Mouse (Mus musculus) midbrain, embryonic 14.5 days (tissue): ENCODE data around the gene Alox5. TPM values are rescaled to one million over a fixed set of nuclear protein-coding genes. Genes with fewer than 3 reads are reported as not detected.

Experiments
- ATAC-seq: fragments of 200-750 bp; cut with Nextera tagmentation; 2 replicates; pipeline ENCODE4 v1.8.0; 2017; ENCODE audit warnings: moderate number of reproducible peaks, moderate library complexity; ENCODE audit not compliant: low FRiP score, low TSS enrichment
- DNase-seq: peaks from one replicate; pipeline ENCODE4 v3.0.0-alpha.2; 2015
- H3K27ac ChIP-seq: fragments of 300-500 bp; sonication (generic); replicated peaks from 2 replicates; pipeline ENCODE4 v1.5.1; 2014; ENCODE audit warnings: mild to moderate bottlenecking, low read depth, low read length, moderate library complexity
- H3K27me3 ChIP-seq: fragments of 300-500 bp; sonication (generic); 2 replicates; pipeline ENCODE4 v1.6.1; 2014; ENCODE audit warnings: low read length, control low read depth, mixed read lengths; ENCODE audit not compliant: control insufficient read depth, insufficient read depth
- H3K36me3 ChIP-seq: fragments of 300-500 bp; sonication (generic); 2 replicates; pipeline ENCODE4 v1.6.1; 2014; ENCODE audit warnings: low read length, control low read depth; ENCODE audit not compliant: control insufficient read depth, insufficient read depth
- H3K4me1 ChIP-seq: fragments of 300-500 bp; sonication (generic); 2 replicates; pipeline ENCODE4 v1.6.1; 2014; ENCODE audit warnings: mild to moderate bottlenecking, antibody characterized with exemption, low read length, control low read depth; ENCODE audit not compliant: control insufficient read depth, insufficient read depth
- H3K4me2 ChIP-seq: fragments of 300-500 bp; sonication (generic); 2 replicates; pipeline ENCODE4 v1.6.1; 2014; ENCODE audit warnings: mild to moderate bottlenecking, low read length, moderate library complexity
- H3K4me3 ChIP-seq: fragments of 300-500 bp; sonication (generic); replicated peaks from 2 replicates; pipeline ENCODE4 v1.5.1; 2014; ENCODE audit warnings: low read depth, low read length
- H3K9ac ChIP-seq: fragments of 300-500 bp; sonication (generic); replicated peaks from 2 replicates; pipeline ENCODE4 v1.6.1; 2014; ENCODE audit warnings: mild to moderate bottlenecking, low read length, moderate library complexity
- H3K9me3 ChIP-seq: fragments of 300-500 bp; sonication (generic); 2 replicates; pipeline ENCODE4 v1.6.1; 2016; ENCODE audit warnings: low read length, control low read depth, mixed read lengths; ENCODE audit not compliant: control insufficient read depth
- WGBS: fragments of 180-500 bp; shearing (Covaris S2); extraction: QIAGEN DNeasy Blood & Tissue Kit; methylation state at CpG from one replicate; pipeline ENCODE4 v1.1.7; 2014; 5-methylcytosine and 5-hydroxymethylcytosine counted together
- polyA plus RNA-seq: library from polyadenylated mRNA; unstranded; fragments of >200 nt; fragmentation: Nextera tagmentation; extraction: Ambion mirVana; gene quantifications from 2 replicates; pipeline ENCODE4 v1.2.1, GENCODE M21; 2014

The Alox5 gene
- polyA plus RNA-seq, 1 experiment from 2014 or later, result 0.38 TPM

DNA sequence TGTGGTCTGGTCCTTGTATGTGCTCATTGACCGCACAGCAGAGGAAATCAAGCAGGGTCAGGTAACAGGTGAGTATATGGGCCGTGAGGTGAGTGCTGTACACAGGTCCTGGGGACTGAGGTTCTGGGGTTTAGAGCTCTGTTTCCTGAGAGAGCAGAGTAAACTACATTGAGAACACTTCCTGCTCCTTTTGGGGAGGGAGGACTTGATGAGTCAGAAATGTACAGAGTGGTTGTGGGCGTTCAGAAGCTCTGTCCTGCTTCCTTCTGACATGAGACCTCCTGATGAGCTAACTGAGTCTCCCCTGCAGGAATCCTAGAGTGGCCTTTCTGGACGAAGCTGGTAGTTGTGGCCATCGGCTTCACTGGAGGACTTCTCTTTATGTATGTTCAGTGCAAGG is 55.3 kb downstream of the Alox5 start:
- no peak for DNase-seq
- Histone ChIP-seq H3K36me3 (peaks cover 53% of the 10 kb centered on the region), H3K27ac (peak overlapping the region; percentile 1; the same call in 1 of the 2 replicates)

DNA sequence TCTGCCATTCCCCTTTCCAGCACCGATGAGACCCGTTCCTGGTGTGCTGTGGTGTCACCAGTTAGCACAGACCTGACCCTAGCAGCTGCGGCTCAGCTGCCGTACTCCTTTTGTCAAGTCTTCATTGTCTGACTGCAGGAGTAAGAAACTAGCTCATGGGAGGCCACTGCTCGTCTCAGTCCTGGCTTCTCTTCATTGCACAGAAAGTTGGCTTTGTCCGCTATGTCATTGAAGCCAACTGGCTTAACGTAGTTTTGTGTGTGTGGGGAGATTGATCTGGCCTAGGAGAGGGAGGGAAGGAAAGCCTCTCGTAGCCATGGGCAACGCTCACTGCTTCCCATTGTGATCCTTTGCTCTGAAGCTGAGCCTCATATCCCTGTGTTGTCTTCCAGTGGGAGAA is 55.7 kb downstream of the Alox5 start:
- Histone ChIP-seq H3K36me3 (peaks cover 49% of the 10 kb centered on the region), H3K4me1 (peaks cover 9% of the 10 kb centered on the region), H3K27ac (peak overlapping the region; percentile 1; the same call in 1 of the 2 replicates), H3K9me3 (no peaks in the 10 kb centered on the region), H3K27me3 (no peaks in the 10 kb centered on the region), H3K4me2 (no peak overlapping the region), H3K9ac (no peak overlapping the region), H3K4me3 (no peak overlapping the region)
- peak; percentile 50 for DNase-seq
- ATAC-seq, result no peak; the same call in 1 of the 2 replicates
- WGBS, result 5% methylated on average over 9 of the region's 9 CpGs

More for the DNA sequence above, 55.3 kb downstream of the Alox5 start:
- Histone ChIP-seq H3K4me3 (no peak overlapping the region), H3K9me3 (no peaks in the 10 kb centered on the region), H3K4me1 (peaks cover 9% of the 10 kb centered on the region), H3K9ac (no peak overlapping the region), H3K27me3 (no peaks in the 10 kb centered on the region), H3K4me2 (no peak overlapping the region)
- no peak for ATAC-seq
- 65% methylated on average over 5 of the region's 5 CpGs for WGBS

DNA sequence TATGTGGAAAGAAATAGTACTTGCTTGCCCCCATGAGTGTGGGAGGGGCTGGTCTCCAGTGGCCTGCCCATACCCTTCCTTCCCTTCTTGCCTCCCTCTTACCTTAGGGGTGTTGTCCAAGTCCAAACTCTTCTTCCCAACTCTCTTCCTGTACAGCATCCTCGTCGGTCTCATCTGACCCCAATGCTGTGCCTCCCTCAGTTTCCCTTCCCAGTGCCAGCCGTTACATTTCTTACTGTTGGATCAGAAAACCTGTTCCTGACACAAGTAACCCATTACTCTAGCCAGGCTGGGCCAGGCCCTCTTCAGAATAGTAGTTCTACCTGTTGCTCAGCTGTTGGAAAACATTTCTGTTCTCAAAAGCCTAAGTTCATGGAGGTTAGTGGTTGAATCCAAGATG is 58.6 kb downstream of the Alox5 start:
- no peak overlapping the region for H3K4me2 ChIP-seq
- H3K27ac ChIP-seq, result no peak overlapping the region
- DNase-seq (no peak), ATAC-seq (no peak)
- peaks cover 22% of the 10 kb centered on the region for H3K4me1 ChIP-seq
- WGBS, result 94% methylated on average over 3 of the region's 3 CpGs
- H3K9me3 ChIP-seq, result no peaks in the 10 kb centered on the region
- no peaks in the 10 kb centered on the region for H3K27me3 ChIP-seq
- H3K4me3 ChIP-seq, result no peak overlapping the region
- H3K9ac ChIP-seq, result no peak overlapping the region
- H3K36me3 ChIP-seq, result peaks cover 32% of the 10 kb centered on the region

DNA sequence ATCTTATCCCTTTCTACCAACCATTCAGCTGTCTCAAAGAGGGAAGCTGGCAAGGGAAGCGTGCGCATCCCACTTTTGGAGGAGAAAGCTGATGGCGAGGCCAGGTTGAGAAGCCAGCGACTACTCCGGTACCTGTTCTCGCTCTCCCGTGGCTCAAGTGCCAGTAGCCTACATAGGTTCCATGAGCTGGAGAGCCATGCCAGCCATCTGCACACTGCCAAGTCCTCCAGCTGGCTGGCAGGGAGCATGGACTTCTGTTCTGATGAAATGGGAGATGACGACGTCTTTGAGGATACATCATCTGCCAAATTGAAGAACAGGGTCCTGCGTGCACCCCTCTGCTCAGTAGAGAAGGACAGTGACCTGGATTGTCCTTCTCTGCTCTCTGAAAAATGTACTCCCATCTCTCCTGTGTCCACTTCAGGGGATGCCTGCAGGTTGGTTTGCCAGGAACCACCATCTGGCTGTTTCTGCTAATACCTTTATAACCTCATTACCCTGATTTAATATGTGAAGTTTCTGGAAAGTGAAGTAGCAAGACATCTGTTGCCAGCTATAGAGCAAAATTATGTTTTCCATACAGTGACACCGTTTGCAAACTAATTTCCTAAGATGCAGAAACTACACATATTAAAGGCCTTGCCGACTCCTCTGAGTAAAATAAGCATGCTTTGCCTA is 59.1 kb downstream of the Alox5 start:
- ATAC-seq, result no peak
- Histone ChIP-seq H3K9ac (no peak overlapping the region), H3K4me2 (no peak overlapping the region), H3K9me3 (no peaks in the 10 kb centered on the region), H3K27ac (no peak overlapping the region), H3K4me1 (peaks cover 27% of the 10 kb centered on the region), H3K27me3 (no peaks in the 10 kb centered on the region), H3K36me3 (peaks cover 28% of the 10 kb centered on the region), H3K4me3 (no peak overlapping the region)
- DNase-seq, result no peak
- WGBS, result 98% methylated on average over 12 of the region's 12 CpGs

DNA sequence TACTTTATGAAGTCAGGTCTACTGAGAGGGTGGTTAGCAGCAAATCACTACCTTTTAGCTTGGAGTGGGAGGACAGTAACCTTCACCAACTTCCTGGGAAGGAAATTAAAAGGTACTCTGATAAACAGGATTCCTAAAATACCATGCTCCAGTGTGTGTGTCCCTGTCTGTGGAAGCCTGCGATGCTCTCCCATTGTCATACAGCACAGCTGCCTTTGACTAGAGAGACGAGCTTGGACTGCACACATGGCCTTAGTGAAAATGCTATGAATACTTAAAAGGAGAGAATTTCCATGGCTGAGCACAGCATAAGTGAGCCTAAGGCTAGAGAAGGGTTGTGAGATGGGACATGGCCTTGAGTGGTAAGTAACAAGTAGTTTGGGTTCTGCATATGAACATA is 62.8 kb downstream of the Alox5 start:
- DNase-seq (no peak), ATAC-seq (no peak)
- no peak overlapping the region for H3K9ac ChIP-seq
- peak overlapping the region; percentile 32; the same call in 1 of the 2 replicates for H3K27ac ChIP-seq
- H3K4me2 ChIP-seq, result no peak overlapping the region
- H3K36me3 ChIP-seq, result peaks cover 11% of the 10 kb centered on the region
- peaks cover 20% of the 10 kb centered on the region for H3K4me1 ChIP-seq
- H3K4me3 ChIP-seq, result no peak overlapping the region
- no peaks in the 10 kb centered on the region for H3K9me3 ChIP-seq
- WGBS, result 12% methylated on average over 2 of the region's 2 CpGs
- no peaks in the 10 kb centered on the region for H3K27me3 ChIP-seq

DNA sequence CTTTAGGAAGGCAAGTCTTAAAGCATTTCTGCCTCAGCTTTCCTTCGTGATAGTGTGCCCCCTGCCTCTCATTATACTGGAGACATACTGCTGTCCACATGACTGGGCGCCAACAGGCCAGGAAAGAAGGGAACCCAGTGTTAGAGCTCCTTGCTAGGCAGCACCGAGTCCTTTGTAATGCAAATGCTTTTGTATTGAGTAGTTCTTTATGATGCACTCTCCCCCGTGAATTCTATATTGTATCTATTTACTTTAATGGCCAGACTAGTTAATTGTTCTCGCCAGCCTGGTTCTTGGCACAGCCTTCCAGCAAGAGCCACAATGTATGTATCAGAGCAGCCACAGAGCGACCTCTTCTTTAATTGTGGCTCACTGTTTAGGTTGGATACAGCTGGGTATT is 63.4 kb downstream of the Alox5 start:
- peaks cover 20% of the 10 kb centered on the region for H3K4me1 ChIP-seq

DNA sequence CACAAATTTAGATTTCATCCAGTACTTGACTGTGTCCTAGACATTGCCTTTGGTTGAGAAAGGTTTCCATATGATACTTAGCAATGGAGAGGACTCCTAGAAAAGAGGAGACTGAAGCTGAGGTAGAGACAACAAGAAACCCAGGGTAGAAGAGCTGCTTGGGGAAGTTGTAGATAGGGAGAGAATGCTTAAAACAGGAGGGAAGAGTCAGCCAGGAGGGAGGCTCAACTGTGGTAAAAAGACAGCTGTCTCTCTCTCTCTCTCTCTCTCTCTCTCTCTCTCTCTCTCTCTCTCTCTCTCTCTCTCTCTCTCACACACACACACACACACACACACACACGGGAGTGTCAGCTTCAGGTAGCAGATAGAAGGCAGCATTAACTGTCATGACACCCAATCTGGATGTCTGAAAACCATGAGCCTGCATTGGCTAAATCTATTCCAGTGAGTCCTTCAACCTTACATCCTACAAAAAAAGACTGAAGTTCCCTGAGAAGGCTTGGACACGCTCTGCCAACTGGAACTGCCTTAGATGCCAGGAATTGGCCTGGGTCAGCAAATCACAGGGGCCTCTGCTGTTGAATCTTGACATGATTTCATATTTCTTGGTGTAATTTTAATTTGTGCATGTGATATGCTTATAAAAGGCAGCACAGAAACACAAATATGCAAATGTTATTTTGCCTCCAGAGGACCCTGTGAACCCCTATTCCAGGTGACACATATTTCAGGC is 65.9 kb downstream of the Alox5 start:
- H3K36me3 ChIP-seq, result no peaks in the 10 kb centered on the region
- no peaks in the 10 kb centered on the region for H3K27me3 ChIP-seq
- H3K27ac ChIP-seq, result no peak overlapping the region
- no peak overlapping the region for H3K4me2 ChIP-seq
- no peak overlapping the region for H3K9ac ChIP-seq
- H3K4me3 ChIP-seq, result no peak overlapping the region
- ATAC-seq (no peak), DNase-seq (no peak)
- 73% methylated on average over 2 of the region's 2 CpGs for WGBS
- peaks cover 20% of the 10 kb centered on the region for H3K4me1 ChIP-seq
- H3K9me3 ChIP-seq, result no peaks in the 10 kb centered on the region

More for the DNA sequence above, 63.4 kb downstream of the Alox5 start:
- DNase-seq (peak; percentile 65), ATAC-seq (peak; percentile 50; the same call in 1 of the 2 replicates)
- WGBS, result 5% methylated on average over 6 of the region's 6 CpGs
- Histone ChIP-seq H3K36me3 (peaks cover 10% of the 10 kb centered on the region), H3K9ac (no peak overlapping the region), H3K4me3 (no peak overlapping the region), H3K27me3 (no peaks in the 10 kb centered on the region), H3K27ac (peak overlapping the region; percentile 32; the same call in 1 of the 2 replicates), H3K4me2 (no peak overlapping the region), H3K9me3 (no peaks in the 10 kb centered on the region)

DNA sequence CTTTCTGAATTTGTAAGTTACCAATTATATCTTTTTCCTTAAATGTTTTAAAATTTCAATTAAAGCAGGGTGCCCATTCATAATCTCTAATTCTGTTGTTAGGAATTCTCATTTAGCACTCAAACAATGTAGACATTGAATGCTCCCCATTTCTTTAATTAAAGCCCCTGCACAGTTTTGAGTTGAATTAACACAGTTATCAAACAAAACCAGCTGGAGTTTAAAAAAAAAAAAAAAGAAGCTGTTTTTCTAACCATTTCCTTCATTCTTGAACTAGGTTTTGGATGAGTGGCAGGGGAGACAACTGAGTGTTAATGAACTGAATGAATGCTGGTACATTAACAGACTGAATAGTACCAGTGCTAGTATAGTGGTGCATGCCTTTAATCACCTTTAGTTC is 71.5 kb downstream of the Alox5 start:
- Histone ChIP-seq H3K4me2 (no peak overlapping the region), H3K27me3 (no peaks in the 10 kb centered on the region), H3K9me3 (no peaks in the 10 kb centered on the region), H3K27ac (no peak overlapping the region), H3K4me3 (no peak overlapping the region), H3K36me3 (no peaks in the 10 kb centered on the region), H3K4me1 (peaks cover 13% of the 10 kb centered on the region), H3K9ac (no peak overlapping the region)
- DNase-seq (no peak), ATAC-seq (no peak)

DNA sequence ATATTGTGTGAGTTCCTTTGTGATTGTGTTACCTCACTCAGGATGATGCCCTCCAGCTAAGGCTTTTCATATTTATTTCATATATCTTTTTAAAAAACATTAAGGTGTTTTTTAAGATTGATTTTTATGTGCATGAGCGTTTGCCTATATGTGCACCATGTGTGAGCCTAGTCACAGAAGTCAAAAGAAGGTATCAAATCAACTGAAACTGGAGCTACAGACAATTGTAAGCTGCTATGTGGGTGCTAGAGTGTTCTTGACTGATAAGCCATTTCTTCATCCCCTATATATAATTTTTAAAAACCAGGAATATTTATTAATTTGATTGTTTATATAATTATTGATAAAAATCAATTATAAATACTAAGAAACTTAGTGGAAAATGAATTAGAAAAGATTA is 72.9 kb downstream of the Alox5 start:
- ATAC-seq, result no peak
- H3K4me2 ChIP-seq, result no peak overlapping the region

More for the DNA sequence above, 72.9 kb downstream of the Alox5 start:
- H3K4me3 ChIP-seq, result no peak overlapping the region
- WGBS, result 100% methylated on average over 1 of the region's 1 CpGs
- H3K36me3 ChIP-seq, result no peaks in the 10 kb centered on the region
- no peak overlapping the region for H3K27ac ChIP-seq
- no peak for DNase-seq
- H3K9ac ChIP-seq, result no peak overlapping the region
- H3K27me3 ChIP-seq, result no peaks in the 10 kb centered on the region
- H3K4me1 ChIP-seq, result peaks cover 24% of the 10 kb centered on the region
- no peaks in the 10 kb centered on the region for H3K9me3 ChIP-seq
